Mouse (Mus musculus) lung, embryonic 16.5 days (tissue): ENCODE results near the gene Aldh1a2. TPM values are rescaled to one million over a fixed set of nuclear protein-coding genes. Genes with fewer than 3 reads are reported as not detected.

ENCODE experiments used
- ATAC-seq: fragments of 200-750 bp; cut with Nextera tagmentation; 2 replicates; pipeline ENCODE4 v1.8.0; 2017; ENCODE audit warnings: low read depth, mild to moderate bottlenecking, moderate library complexity
- H3K27ac ChIP-seq: fragments of 300-500 bp; sonication (generic); 2 replicates; pipeline ENCODE4 v1.5.1; 2014; ENCODE audit warnings: mild to moderate bottlenecking, control low read depth, low read length
- H3K27me3 ChIP-seq: fragments of 300-500 bp; sonication (generic); 2 replicates; pipeline ENCODE4 v1.6.1; 2014; ENCODE audit warnings: low read depth, low read length, mixed read lengths; ENCODE audit not compliant: control insufficient read depth, insufficient read depth
- H3K36me3 ChIP-seq: fragments of 300-500 bp; sonication (generic); 2 replicates; pipeline ENCODE4 v1.6.1; 2014; ENCODE audit warnings: low read length; ENCODE audit not compliant: control insufficient read depth, insufficient read depth
- H3K4me1 ChIP-seq: fragments of 300-500 bp; sonication (generic); replicated peaks from 2 replicates; pipeline ENCODE4 v1.6.1; 2014; ENCODE audit warnings: low read length, mixed read lengths; ENCODE audit not compliant: control insufficient read depth, insufficient read depth
- H3K4me2 ChIP-seq: fragments of 300-500 bp; sonication (generic); 2 replicates; pipeline ENCODE4 v1.6.1; 2014; ENCODE audit warnings: low read depth, low read length, control low read depth
- H3K4me3 ChIP-seq: fragments of 300-500 bp; sonication (generic); 2 replicates; pipeline ENCODE4 v1.5.1; 2014; ENCODE audit warnings: mild to moderate bottlenecking, low read length, control low read depth
- H3K9ac ChIP-seq: fragments of 300-500 bp; sonication (generic); 2 replicates; pipeline ENCODE4 v1.6.1; 2014; ENCODE audit warnings: low read length, control low read depth
- H3K9me3 ChIP-seq: fragments of 300-500 bp; sonication (generic); 2 replicates; pipeline ENCODE4 v1.6.1; 2016; ENCODE audit warnings: low read length; ENCODE audit not compliant: control insufficient read depth
- WGBS: fragments of 180-500 bp; shearing (Covaris S2); extraction: QIAGEN DNeasy Blood & Tissue Kit; methylation state at CpG from one replicate; pipeline ENCODE4 v1.1.7; 2014; 5-methylcytosine and 5-hydroxymethylcytosine counted together
- polyA plus RNA-seq: library from polyadenylated mRNA; unstranded; fragments of >200 nt; fragmentation: Nextera tagmentation; extraction: Ambion mirVana; gene quantifications from 2 replicates; pipeline ENCODE4 v1.2.1, GENCODE M21; 2015

Gene Aldh1a2
- polyA plus RNA-seq, 1 experiment from 2014 or later = 30.6 TPM

GRCm38 (mm10) chr9:71179276-71179896, 36.2 kb upstream of the Aldh1a2 start:
- H3K4me1 ChIP-seq = no peaks in the 10 kb centered on the region
- no peaks in the 10 kb centered on the region for H3K36me3 ChIP-seq
- no peak overlapping the region for H3K9ac ChIP-seq
- H3K9me3 ChIP-seq = no peaks in the 10 kb centered on the region
- H3K4me2 ChIP-seq = no peak overlapping the region
- WGBS = 49% methylated on average over 6 of the region's 6 CpGs
- H3K27ac ChIP-seq = no peak overlapping the region
- 0 out of 2 replicates have a peak, but pooled peaks have one; percentile 15 for ATAC-seq
- no peaks in the 10 kb centered on the region for H3K27me3 ChIP-seq
- no peak overlapping the region for H3K4me3 ChIP-seq

GRCm38 (mm10) chr9:71179964-71180700, 35.5 kb upstream of the Aldh1a2 start:
- no peaks in the 10 kb centered on the region for H3K27me3 ChIP-seq
- H3K27ac ChIP-seq = no peak overlapping the region
- 58% methylated on average over 8 of the region's 8 CpGs for WGBS
- no peak overlapping the region for H3K4me2 ChIP-seq
- H3K36me3 ChIP-seq = no peaks in the 10 kb centered on the region
- ATAC-seq = peak; percentile 77
- H3K4me3 ChIP-seq = no peak overlapping the region
- H3K9ac ChIP-seq = no peak overlapping the region
- H3K9me3 ChIP-seq = no peaks in the 10 kb centered on the region
- H3K4me1 ChIP-seq = no peaks in the 10 kb centered on the region

- H3K36me3 ChIP-seq = no peaks in the 10 kb centered on the region
- H3K4me3 ChIP-seq = no peak overlapping the region
- H3K4me1 ChIP-seq = peaks cover 3% of the 10 kb centered on the region; the same call in 1 of the 2 replicates
- no peak for ATAC-seq
- H3K9ac ChIP-seq = no peak overlapping the region
- no peaks in the 10 kb centered on the region for H3K27me3 ChIP-seq
- no peak overlapping the region for H3K27ac ChIP-seq
- H3K4me2 ChIP-seq = no peak overlapping the region
- no peaks in the 10 kb centered on the region for H3K9me3 ChIP-seq
Observed at GRCm38 (mm10) chr9:71185285-71185684, 30.3 kb upstream of the Aldh1a2 start.

GRCm38 (mm10) chr9:71185823-71186222, 29.8 kb upstream of the Aldh1a2 start:
- WGBS = 56% methylated on average over 2 of the region's 2 CpGs
- no peak for ATAC-seq
- Histone ChIP-seq H3K4me3 (no peak overlapping the region), H3K4me2 (no peak overlapping the region), H3K36me3 (no peaks in the 10 kb centered on the region), H3K27ac (no peak overlapping the region), H3K4me1 (peaks cover 3% of the 10 kb centered on the region; the same call in 1 of the 2 replicates), H3K9ac (no peak overlapping the region), H3K9me3 (no peaks in the 10 kb centered on the region), H3K27me3 (no peaks in the 10 kb centered on the region)

GRCm38 (mm10) chr9:71187396-71187795, 28.2 kb upstream of the Aldh1a2 start:
- H3K9me3 ChIP-seq = no peaks in the 10 kb centered on the region
- H3K27ac ChIP-seq = no peak overlapping the region
- peaks cover 3% of the 10 kb centered on the region; the same call in 1 of the 2 replicates for H3K4me1 ChIP-seq
- no peak overlapping the region for H3K4me3 ChIP-seq
- no peaks in the 10 kb centered on the region for H3K36me3 ChIP-seq
- 84% methylated on average over 7 of the region's 7 CpGs for WGBS
- no peak overlapping the region for H3K4me2 ChIP-seq
- H3K27me3 ChIP-seq = no peaks in the 10 kb centered on the region
- no peak for ATAC-seq
- H3K9ac ChIP-seq = no peak overlapping the region

GRCm38 (mm10) chr9:71188647-71189415, 26.8 kb upstream of the Aldh1a2 start:
- Histone ChIP-seq H3K9me3 (no peaks in the 10 kb centered on the region), H3K27ac (no peak overlapping the region), H3K4me1 (peaks cover 3% of the 10 kb centered on the region; the same call in 1 of the 2 replicates), H3K36me3 (no peaks in the 10 kb centered on the region), H3K4me2 (peak overlapping the region; percentile 49), H3K9ac (no peak overlapping the region; the same call in 1 of the 2 replicates), H3K4me3 (peak overlapping the region; percentile 4; the same call in 1 of the 2 replicates), H3K27me3 (no peaks in the 10 kb centered on the region)
- 7% methylated on average over 12 of the region's 12 CpGs for WGBS
- peak; percentile 68; the same call in 1 of the 2 replicates for ATAC-seq

- no peak for ATAC-seq
- no peaks in the 10 kb centered on the region for H3K9me3 ChIP-seq
Observed at GRCm38 (mm10) chr9:71198826-71199225, 16.8 kb upstream of the Aldh1a2 start.

GRCm38 (mm10) chr9:71202265-71202664, 13.3 kb upstream of the Aldh1a2 start:
- 65% methylated on average over 4 of the region's 4 CpGs for WGBS
- no peaks in the 10 kb centered on the region for H3K4me1 ChIP-seq
- no peaks in the 10 kb centered on the region for H3K9me3 ChIP-seq
- H3K9ac ChIP-seq = no peak overlapping the region
- H3K4me3 ChIP-seq = no peak overlapping the region
- no peak overlapping the region for H3K27ac ChIP-seq
- H3K36me3 ChIP-seq = no peaks in the 10 kb centered on the region
- no peak overlapping the region for H3K4me2 ChIP-seq
- ATAC-seq = no peak
- H3K27me3 ChIP-seq = no peaks in the 10 kb centered on the region

More at GRCm38 (mm10) chr9:71198826-71199225, 16.8 kb upstream of the Aldh1a2 start:
- no peak overlapping the region for H3K27ac ChIP-seq
- H3K4me2 ChIP-seq = no peak overlapping the region
- no peaks in the 10 kb centered on the region for H3K27me3 ChIP-seq
- H3K36me3 ChIP-seq = no peaks in the 10 kb centered on the region
- no peak overlapping the region for H3K4me3 ChIP-seq
- WGBS = 59% methylated on average over 5 of the region's 5 CpGs
- no peak overlapping the region for H3K9ac ChIP-seq
- H3K4me1 ChIP-seq = no peaks in the 10 kb centered on the region

GRCm38 (mm10) chr9:71209299-71209698, 6.3 kb upstream of the Aldh1a2 start:
- no peaks in the 10 kb centered on the region for H3K36me3 ChIP-seq
- H3K4me1 ChIP-seq = no peaks in the 10 kb centered on the region
- H3K9ac ChIP-seq = no peak overlapping the region
- ATAC-seq = no peak
- no peaks in the 10 kb centered on the region for H3K9me3 ChIP-seq
- 46% methylated on average over 3 of the region's 3 CpGs for WGBS
- H3K4me3 ChIP-seq = no peak overlapping the region
- H3K27ac ChIP-seq = no peak overlapping the region
- no peak overlapping the region for H3K4me2 ChIP-seq
- H3K27me3 ChIP-seq = peaks cover 12% of the 10 kb centered on the region
